Mouse (Mus musculus): ENCODE data around the gene Galnt9.

Gene Galnt9

GRCm38 (mm10) chr5:110595341-110595740 is 51.2 kb downstream of the Galnt9 start:
- DNase-seq, result no peak

GRCm38 (mm10) chr5:110596086-110596780 is 52.1 kb downstream of the Galnt9 start:
- DNase-seq, result no peak

GRCm38 (mm10) chr5:110597502-110597901 is 53.3 kb downstream of the Galnt9 start:
- DNase-seq, result no peak

- no peak for DNase-seq
Observed at GRCm38 (mm10) chr5:110598298-110599095, 54.3 kb downstream of the Galnt9 start.

GRCm38 (mm10) chr5:110603016-110603685 is 59.0 kb downstream of the Galnt9 start:
- no peak for DNase-seq

GRCm38 (mm10) chr5:110604311-110604710 is 60.2 kb downstream of the Galnt9 start:
- DNase-seq, result no peak

- no peak for DNase-seq
Observed at GRCm38 (mm10) chr5:110605531-110606221, 61.5 kb downstream of the Galnt9 start.

GRCm38 (mm10) chr5:110607767-110608166 is 63.6 kb downstream of the Galnt9 start:
- peak; percentile 22 for DNase-seq

GRCm38 (mm10) chr5:110608336-110608735 is 64.2 kb downstream of the Galnt9 start:
- DNase-seq, result no peak

GRCm38 (mm10) chr5:110608941-110609340 is 64.8 kb downstream of the Galnt9 start:
- DNase-seq, result no peak

GRCm38 (mm10) chr5:110609425-110609824 is 65.3 kb downstream of the Galnt9 start:
- no peak for DNase-seq

GRCm38 (mm10) chr5:110609868-110610267 is 65.7 kb downstream of the Galnt9 start:
- no peak for DNase-seq

GRCm38 (mm10) chr5:110610484-110610883 is 66.3 kb downstream of the Galnt9 start:
- no peak for DNase-seq

GRCm38 (mm10) chr5:110611435-110612158 is 67.4 kb downstream of the Galnt9 start:
- no peak for DNase-seq

- DNase-seq, result no peak
Observed at GRCm38 (mm10) chr5:110619226-110619625, 75.1 kb downstream of the Galnt9 start.

GRCm38 (mm10) chr5:110624319-110624718 is 80.2 kb downstream of the Galnt9 start:
- DNase-seq, result no peak

GRCm38 (mm10) chr5:110627351-110627750 is 83.2 kb downstream of the Galnt9 start:
- no peak for DNase-seq

- DNase-seq, result no peak
Observed at GRCm38 (mm10) chr5:110628156-110628555, 84.0 kb downstream of the Galnt9 start.

- DNase-seq, result no peak
Observed at GRCm38 (mm10) chr5:110629525-110630120, 85.5 kb downstream of the Galnt9 start.

GRCm38 (mm10) chr5:110635951-110636707 is 92.0 kb downstream of the Galnt9 start:
- DNase-seq, result peak; percentile 34

Measured in lung, postnatal 14 days (tissue).